Mouse (Mus musculus): Measurements from ENCODE around the gene Sri.

GRCm38 (mm10) chr5:8002827-8003226 is 43.1 kb upstream of the Sri start:
- no peak for TF ChIP-seq POLR2A (IDR thresholded peaks at IDR 0.05; ENCODE audit: low read depth, low read length)
- TF ChIP-seq CTCF (IDR thresholded peaks at IDR 0.05; ENCODE audit: extremely low read depth, insufficient read length, insufficient replicate concordance, low read depth, low read length), result no peak
